Mouse (Mus musculus): ENCODE results near the gene B3galt1.
A peak's percentile ranks its signal among the peaks of the same experiment; 100 is the strongest.

The B3galt1 gene

DNA sequence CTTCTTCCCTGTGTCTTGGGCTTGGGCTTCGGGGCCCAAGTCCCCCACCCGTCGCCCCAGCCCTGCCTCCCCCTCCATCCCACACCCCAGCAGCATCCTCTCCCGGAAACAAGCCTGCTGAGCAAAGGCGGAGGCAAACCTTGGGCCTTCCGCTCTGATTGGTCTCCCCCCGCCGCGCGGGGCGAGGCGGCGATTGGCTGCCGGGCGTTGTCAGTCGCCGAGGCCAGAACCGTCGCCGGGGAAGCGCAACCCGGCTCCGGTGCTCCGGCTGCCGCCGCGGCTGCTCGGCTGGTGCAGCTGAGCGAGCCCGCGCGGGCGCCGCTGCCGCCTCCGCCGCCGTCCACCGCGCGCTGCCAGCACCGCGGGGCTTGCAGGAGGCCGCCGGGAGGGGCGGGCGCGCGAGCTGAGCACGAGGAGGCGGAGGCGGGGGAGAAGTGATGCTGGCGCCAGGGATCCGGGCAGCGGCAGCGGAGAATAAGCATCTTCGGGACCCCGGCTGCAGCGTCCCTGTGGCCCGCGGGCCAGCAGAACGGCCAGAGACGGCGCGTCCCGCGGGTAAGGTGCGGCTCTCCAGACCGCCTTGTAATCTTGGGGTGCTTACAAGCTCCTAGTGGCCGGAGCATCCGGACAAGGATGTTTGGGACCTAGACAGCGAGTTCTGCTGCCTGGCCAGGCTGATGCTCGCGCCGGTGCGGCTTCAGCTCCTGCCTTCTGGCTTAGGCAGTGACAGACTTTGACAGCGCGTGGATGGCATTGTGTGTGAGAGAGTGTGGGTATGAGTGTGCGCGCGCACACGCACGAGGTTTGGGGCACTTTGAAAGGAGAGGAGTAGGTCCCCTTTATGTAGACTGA, at the start of gene B3galt1:
Gene B3galt1 (plus strand): TSS at position 392 of the 852 bp plus-strand sequence.
- peak; percentile 91 for DNase-seq (ENCODE audit: low spot score)

DNA sequence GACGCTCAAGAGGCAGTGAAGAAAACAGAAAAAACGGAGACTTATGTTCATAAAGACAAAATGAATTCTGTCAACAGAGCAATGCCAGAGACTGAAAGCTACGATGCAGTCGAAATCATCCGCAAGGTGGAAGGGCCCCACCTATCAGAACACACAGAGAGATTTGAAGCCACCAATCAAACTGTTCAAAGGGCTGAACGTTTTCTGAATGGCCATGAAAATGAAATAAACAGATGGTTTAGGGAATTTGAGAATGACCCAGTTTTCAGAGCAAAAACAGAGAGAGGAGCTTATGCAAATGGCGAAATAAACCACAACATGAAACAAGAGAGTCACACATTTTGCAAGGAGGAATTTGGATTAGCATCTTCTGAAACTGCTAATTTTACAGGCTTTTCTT, 49.3 kb upstream of the B3galt1 start:
- no peak for DNase-seq (ENCODE audit: low spot score)

DNA sequence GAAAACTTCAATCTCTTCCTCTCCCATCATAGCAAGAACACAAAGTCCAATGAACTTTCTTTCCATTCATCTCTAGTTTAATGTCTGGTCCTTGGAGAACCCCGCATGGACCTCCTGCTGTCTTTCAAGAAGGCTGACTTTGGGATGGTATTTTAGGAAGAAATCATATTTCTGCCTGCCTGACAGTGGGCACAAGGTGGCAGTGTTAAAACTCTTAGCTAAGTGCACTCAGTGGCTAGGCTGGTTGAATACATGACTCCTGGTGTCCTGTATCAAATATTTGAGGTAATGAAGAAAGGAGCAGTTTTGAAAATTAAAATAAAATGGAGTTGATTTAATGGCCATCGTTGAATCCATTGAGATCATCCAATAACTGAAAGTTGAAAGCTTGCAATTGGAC, 30.3 kb upstream of the B3galt1 start:
- DNase-seq (ENCODE audit: low spot score) = no peak

DNA sequence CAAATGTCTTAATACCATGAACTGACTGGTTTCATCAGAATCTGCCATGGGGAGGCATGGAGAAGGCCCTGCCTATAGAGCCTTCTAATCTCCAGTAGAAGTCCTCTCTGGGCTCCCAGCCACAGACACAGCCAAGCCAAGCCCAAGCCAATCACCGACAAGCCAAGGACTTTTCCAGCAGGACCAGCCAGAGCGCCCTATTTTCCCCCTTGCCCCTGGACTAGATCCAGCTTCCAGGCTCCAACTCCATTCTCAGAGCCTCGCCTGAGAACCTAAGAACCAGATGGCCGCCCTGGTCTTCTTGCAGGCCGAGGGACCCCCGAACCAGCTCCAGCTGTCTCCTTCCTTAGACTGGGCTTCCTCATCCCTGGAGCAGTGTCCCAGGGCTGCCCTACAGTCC, 26.2 kb upstream of the B3galt1 start:
- no peak for DNase-seq (ENCODE audit: low spot score)

DNA sequence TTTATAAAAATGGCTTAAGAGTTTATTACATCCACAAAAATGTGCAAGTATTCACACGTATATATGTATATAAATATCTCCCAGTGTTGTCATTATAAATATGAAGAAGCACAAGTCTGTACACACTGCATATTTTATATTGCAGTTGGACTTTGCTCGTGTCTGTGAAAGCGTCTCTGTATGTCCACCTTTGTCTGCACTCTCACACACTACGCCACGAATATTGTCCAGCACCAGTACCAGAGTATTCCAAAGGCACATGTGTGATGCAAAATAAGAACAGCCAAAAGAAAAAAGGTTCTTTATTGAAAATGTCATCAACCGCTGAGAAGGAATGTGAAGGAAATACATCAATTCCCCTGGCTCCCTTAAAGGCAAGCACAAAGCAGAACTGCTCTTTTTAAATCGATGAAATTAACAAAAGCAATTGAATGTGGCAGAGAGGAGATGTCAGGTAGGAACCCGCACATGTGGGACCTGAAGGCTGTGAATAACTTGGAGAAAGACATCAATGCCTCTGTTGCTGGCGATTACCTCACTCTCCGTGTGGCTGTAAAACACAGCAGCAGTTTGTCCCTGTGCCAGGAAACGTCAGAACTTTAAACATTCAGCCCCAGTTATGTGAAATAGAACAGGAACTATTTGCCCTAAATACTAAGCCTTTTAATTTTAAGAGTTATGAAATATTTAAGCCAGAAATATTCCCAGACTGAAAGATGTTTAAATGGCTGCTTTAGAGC, 23.5 kb upstream of the B3galt1 start:
- no peak for DNase-seq (ENCODE audit: low spot score)

DNA sequence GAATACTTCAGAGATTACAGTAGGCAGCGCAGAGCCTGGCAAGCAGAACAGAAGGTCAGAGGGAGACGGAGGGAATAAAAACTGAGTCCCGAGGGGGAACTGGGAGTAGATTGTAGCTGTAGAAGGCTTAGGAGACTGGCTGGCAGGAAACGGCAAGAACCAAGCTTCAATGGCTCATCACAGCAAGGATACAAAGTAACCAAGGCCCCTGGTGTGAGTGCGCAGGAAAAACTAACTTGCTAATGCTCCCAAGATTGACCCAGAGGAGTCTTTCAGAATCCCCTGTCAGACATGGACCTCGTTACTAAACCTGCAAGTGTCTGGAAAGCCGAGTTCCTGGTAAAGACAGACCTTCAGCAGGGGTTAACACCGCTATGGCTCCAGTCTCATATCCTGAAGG, 21.2 kb upstream of the B3galt1 start:
- DNase-seq (ENCODE audit: low spot score) = no peak

DNA sequence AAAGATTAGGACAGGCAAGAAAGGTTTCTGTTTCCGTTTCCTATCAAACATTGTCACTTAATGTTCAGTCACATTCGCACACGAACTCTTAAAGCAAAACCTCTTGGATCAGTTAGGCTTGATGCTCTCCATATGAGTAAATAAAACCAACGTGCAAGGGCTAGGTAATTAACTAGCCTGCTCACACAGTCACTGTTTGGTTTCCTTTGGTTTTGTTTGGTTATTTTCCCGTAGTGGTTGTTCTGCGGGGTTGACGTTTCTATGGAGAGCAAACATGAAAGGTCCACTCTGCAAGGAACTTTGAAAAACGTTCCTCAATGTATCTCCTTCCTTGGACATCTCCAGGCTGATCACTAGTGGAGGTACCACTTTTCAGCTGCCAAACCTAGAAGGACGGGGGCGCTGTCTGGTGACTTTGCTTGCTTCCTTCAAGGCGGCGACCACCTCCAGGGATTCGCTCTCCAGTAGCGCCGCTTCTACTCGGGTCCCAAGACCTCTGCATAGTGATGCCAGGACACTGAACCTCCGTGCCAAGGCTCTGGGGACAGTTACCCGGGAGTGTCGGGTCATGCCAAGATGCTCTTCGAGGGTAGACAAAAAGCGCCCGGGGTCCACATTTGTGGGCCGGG, 706 bp upstream of the B3galt1 start:
- peak; percentile 82 for DNase-seq (ENCODE audit: low spot score)

DNA sequence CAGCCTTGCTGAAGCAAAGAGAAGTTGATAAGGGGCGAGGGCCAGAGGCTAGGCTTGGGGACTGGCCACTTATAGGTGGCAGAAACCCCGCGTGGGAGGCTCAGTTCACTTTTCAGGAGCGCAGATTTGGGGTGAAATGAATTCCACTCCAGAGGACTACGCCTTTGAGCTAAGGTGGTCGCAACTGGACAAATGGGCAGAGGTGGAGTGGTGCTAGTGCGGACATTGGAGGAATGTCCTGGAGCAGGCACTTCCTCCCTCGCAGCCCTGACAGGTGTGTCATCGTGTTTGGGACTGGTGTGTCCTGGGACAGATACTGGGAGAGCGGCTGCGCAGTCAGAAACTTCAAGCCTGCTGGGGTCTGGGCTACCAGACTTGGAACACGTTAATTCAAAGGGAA, 895 bp downstream of the B3galt1 start:
- peak; percentile 12 for DNase-seq (ENCODE audit: low spot score)

DNA sequence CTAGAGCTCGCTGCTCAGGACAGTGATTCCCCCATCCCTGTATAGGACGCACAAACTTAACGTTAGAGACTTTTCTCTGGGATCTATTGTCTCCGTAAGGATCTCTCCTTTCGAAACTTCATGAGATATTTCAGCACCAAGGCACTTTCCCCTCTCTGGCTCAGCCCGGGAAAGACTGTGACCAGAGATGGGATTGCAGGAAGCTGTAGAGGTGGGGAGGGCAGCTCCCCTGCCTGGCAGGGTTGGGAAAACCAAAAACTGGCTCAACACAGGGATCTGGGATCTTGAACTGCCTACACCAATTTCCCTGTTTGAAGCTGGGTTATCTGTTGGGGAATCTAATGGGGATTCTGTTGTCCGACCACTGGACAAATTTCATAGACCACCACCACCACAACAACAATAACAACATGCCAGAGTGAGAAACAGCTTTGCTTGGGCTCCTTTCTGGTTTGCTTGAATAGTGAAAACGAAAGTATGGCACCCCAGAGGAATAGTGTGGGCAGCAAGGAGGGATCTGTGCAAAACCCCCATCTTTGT, 1.5 kb downstream of the B3galt1 start:
- peak; percentile 26 for DNase-seq (ENCODE audit: low spot score)

DNA sequence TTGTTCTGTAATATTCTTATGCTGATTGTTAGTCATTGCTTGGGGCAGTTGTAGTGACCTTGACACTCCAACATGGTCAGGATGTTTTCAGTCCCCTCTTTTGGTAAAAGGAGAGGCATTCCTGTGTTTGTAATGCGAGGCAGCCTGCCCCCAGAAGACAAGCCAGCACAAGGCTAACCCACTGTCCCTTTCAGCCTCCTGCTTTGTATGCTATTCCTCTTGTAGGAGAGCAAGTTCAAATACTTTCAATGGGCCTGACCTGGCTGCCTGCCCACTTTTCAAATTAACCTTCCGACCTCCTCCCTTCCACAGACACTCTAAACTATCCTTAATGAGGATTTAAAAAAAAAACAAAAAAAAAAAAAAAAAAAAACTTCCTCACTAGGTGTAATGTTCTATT, 11.0 kb downstream of the B3galt1 start:
- DNase-seq (ENCODE audit: low spot score) = peak; percentile 13

DNA sequence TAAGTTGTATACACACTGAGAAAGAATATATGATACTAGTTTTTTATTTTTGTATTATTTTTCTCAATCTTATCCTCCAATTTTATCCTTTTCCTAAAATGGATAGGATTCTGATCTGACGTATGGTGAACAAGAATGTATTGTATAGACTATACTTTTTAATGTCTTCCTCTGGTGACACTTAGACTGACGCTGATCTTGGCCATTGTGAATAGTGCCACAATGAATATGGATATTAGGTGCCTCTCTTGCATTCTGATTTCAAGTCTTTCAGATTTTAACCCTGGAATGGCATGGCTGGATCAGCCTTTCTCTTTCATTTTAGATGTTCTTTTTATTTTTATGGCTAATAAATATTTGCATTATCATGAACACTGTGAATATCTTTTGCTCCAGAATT, 17.4 kb downstream of the B3galt1 start:
- no peak for DNase-seq (ENCODE audit: low spot score)

DNA sequence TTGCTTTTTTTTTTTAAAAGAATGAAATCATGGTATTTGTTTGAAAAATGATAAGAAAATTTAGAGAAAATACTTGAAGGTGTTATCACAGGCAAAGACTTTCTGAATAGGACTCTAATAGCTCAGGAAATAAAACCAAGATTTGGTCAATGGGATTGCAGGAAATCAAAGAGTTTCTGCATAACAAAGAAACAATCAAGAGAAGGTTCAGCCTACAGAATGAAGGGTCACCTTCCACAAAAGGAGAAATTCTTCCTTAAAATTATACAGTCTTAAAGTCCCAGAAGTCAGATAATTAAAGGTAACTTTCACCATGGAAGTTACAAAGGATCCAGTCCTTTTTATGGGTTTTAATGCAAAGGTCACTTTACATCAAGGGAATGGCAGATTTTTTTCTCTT, 24.7 kb downstream of the B3galt1 start:
- no peak for DNase-seq (ENCODE audit: low spot score)

DNA sequence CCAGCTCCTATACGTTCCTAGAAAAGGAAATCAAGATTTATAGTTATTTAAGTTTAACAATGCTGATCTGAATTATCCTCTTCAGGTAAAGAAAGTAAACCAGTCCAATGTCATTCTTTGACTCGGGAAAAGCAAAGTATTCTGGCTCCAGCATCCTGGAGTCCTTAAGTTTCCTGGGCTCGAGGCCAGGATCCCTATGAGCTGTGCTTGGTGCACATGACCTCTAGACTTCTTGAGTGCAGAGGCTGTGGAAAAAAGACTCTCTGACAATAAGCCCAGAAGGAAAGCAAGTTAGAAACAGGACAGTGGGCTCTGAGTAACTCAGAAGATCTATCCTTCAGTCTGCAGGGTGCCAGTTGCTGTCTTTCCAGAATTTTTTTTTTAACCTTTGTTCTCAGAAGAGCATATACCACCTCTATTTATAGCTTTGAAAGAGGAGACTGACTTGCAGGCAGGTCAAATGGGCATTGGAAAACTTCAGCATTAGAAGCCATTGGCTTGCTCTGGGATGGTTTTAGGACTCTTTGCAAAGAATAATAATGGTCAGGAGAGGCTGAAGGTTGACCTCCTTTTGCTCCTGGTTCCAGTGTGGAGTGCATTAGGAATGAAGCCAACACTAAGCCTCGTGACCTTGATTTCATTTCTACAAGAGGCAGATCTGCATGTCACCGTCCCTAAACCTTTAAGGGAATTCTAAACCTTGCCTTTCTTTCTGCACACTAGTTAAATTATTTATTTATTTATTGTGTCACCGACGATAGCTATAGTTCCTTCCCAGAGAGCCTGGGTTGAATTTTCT, 26.4 kb downstream of the B3galt1 start:
- no peak for DNase-seq (ENCODE audit: low spot score)

DNA sequence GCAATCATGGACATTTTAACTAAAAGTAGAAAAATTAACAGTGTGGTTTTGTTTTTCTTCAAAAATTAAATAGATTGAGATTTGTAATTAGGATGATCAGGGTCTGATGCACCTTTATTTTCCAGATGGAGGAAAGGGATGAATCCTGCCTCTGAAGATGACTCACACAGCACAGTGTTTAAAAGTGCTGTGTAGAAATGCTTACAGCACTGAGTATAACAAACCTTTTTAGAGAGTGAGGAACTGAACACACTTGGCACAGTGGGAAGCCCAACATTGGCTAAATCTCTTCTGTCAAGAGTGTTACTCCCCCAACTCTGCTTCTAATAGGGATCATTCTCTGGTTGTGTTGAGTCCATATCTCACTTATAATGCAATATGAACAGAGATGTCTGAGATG, 57.2 kb downstream of the B3galt1 start:
- no peak for DNase-seq (ENCODE audit: low spot score)

DNA sequence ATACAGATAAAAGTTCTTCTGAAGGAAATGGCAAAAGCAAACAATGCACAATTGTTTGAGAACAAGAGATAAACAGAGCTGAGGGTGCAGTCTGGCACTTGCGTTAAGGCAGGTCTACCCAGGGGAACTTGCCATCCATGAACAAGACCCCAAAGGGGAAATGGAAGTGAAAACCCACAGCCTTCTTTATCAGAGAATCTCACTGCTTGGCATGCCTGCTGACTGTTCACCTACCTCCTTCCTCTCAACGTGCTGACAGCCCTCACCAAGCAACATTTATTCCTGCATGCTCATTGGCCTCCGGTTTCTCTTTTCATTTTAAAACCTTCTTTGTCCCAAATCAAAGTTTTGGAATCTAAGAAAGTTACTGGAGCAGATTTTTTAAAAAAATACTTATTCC, 62.0 kb downstream of the B3galt1 start:
- no peak for DNase-seq (ENCODE audit: low spot score)

DNA sequence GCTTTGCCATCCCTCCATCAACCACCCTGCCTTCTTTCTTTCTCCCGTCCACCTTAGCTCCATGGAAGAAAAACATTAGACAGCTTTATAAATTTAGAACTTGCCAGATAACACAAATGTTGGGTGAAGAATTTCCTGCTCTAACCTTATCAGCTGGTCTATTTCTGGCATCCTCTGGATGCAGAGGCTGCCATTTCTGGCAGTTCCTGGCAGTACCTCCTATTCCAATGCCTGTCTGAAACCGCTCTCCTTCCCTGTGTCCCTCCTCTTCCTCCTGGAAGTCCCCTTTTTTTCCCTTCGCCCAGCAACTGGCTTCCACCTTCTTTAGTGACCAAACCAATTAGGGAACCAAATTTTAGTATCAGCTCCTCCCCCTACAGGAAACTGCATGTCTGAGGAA, 62.6 kb downstream of the B3galt1 start:
- no peak for DNase-seq (ENCODE audit: low spot score)

DNA sequence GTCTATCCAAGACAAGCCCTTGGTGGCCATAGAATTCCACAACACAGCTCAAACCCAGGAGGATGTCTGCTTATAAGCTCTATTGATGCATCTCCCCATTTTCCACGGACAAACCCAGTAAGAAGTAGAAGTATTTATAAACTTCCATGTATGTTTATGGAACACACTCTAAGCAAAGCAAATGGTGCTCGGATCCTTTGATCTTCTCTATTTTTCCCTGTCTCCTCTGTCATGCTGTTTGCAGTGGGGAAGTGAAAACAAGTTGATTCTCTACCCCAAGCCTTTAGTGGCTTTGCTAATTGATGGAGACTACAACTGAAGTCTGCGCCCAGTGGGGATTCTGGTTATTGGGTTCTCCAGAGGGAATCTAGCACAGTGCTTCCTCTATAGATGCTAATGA, 89.2 kb downstream of the B3galt1 start:
- DNase-seq (ENCODE audit: low spot score) = no peak

DNA sequence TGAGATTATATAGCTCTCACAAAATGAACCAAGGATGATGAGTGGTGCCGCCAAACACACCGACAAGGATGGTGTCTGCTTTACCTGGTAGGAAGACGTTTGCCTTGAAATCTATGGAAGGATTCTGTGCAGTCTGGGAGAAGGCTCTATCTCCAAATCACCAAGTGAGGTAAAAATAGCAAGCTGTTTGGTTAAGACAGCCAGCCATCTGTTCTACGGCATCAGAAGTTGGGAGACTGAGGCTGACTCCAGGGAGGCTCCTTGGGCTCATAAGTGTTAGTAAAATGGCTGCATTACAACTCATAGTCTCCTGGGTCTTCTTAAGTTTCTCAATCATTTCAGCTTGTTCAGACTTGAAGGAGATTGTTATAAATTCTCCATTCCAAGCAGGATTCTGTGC, 91.7 kb downstream of the B3galt1 start:
- DNase-seq (ENCODE audit: low spot score) = no peak

DNA sequence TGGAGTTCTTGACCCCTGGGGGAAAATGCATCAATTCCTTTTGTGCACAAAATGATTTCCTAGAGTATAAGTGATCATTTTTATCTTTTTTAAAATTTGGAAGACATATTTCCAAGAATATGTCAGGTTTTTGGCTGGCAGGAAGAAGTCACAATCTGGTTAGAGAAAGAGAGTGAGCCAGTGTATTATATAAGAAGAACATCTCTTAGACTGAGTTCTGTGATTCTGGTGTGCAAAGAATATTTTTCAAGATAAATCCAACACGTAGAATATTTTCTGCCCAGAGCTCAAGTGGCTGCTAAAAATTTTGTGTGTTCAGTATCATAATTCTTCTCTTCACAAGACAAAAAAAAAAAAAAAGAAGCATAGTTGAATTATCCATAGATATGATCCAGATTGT, 92.4 kb downstream of the B3galt1 start:
- DNase-seq (ENCODE audit: low spot score) = no peak

DNA sequence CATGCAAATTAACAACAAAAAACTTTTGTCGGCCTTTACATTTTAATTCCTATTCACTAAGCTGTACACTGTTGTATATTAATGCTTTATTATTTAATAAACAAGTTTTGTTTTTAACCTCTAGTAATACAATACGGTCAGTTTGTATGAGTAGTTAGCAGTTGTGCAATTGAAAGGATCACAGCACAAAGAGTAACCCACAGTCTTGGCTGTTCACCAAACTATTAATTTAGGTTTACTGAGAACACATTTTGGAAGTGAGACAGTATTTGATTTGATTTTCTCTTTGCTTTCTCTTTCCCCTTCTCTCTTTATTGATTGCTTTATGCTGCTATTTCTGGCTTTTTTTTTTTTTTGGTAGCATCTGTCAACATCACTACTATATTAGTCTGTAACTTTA, 106.0 kb downstream of the B3galt1 start:
- no peak for DNase-seq (ENCODE audit: low spot score)

DNA sequence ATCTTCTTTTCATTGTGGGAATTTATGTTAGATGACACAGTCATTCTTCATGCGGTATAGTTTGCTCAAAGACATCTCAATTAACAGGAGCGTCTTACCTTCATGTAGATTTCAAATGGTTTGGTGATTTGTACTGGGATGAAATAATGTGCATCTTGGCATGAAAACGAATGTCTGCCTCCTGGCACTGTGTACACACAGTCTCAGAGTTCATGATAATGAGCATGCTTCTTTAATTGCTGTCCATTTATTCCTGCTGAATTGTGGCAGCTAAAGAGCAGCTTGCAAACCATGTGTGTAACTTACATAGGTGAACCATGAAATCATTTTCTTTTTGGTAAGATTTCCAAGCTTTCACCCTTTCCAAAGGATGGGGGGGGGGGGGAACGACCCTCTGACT, 112.0 kb downstream of the B3galt1 start:
- DNase-seq (ENCODE audit: low spot score) = no peak

DNA sequence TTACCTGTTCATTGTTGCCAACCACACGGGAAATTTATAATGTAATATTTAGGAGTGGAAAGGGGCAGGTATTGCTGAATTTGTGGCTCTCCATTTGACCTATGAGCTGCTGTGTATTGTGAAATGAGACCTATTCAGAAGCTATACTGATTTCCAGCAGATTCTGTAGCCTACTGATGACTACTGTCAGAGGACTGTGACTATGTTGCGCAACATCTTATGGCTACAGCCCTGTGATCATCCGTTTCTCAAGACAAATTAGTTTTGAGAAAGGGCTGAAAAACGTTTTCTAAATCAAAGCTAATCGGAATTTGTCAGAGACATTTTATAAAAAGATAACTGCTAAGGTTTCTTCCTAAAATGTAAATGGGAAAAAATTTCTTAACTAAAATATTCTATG, 158.6 kb downstream of the B3galt1 start:
- no peak for DNase-seq (ENCODE audit: low spot score)
